Mouse (Mus musculus): Measurements from ENCODE around the gene 2210016L21Rik. TPM values are rescaled to one million over a fixed set of nuclear protein-coding genes. Genes with fewer than 3 reads are reported as not detected.

2210016L21Rik gene
- 1.2 TPM for polyA plus RNA-seq (2014; fragmentation: Illumina TruSeq; extraction: RNeasy Lipid Tissue Mini Kit (QIAGEN cat#74804); ENCODE audit: low read depth, low replicate concordance)

DNA sequence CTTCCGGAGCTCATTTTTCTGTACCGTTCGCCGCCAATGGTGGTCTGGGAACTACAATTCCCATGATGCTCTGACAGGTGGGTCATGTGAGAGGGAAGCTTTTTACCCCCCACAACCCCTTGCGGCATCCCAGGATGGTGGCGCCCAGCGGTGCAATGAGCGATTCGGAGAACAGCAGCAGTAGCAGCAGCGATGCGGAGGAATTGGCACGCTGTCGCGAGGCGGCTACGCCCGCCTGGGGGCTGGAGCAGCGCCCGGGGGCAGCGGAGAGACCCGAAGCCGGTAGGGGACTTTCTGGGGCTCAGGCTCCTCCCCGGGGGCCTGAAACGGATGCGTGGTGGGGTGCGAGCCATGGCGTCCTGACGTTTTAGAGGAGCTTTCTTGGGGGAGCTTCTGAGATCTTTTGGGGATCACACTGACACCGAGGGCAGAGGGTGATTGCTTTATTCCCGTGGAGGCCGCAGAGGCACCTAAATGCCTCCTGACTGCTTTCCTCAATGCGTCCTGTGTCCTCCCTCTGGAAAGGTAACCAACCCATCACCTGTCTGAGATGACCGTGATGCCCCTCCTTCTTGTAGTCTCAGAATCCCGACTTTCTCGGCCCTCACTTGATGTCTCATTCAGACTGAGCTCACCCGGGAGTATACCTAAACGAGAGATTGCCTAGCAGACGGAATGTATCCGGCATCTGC is at the start of gene 2210016L21Rik:
TSS of gene 2210016L21Rik (plus strand) at position 85 of the 692 bp plus-strand sequence.

DNA sequence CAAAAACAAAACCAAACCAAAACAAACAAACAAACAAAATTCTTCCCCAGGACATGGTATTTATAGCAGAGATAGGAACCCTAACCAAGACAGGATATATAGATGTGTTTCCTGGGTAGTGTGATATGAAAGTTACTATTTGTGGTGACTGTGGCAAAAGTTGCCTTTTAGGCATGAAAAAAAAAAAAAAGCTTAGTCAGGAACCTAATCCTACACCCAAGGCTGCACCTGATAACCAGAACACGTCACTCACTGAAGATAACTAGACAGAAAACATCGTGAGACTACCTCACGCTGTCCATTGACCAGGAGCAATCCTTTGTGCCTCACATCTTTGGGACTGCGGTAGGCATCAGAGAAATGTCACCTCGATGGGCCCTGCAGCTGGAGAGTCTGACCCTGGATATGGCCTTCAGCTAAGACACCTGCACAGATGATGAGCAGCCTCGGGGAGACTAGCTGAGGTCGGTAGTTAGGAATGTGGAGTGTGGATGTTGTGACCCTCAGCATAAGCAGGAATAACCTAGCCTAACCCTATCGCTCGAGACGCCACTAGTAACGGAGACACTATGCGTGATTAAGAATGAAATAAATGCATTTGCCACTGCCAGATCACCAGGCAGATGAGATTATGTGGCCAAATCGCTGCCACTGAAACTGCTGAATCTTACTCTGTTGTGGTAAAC is 45.1 kb upstream of the 2210016L21Rik start, which contains the start of gene Oasl2:
TSS of gene Oasl2 (plus strand) at position 249 of the 686 bp plus-strand sequence.

DNA sequence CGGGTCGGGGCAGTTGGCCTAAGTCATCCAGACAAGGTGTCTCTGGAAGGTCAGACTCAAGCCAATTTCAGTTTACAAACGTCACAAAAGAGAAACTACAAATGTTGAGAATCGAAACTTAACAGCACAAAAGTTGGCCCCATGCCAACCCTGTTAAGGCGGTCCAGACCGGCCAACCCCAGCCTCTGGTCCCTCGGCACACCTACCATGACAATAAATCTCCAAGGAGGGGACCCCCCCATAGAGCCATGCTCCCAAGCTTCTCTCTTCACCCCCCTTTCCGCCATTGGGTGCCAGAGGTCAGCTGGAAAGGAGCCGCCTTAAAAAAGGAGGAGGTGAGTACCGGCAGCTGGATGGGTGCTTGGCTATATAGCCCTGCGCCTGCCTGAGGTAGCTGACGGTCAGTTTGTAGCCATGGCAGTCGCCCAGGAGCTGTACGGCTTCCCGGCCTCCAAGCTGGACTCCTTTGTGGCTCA is 18.9 kb upstream of the 2210016L21Rik start, which contains the start of gene Oasl1:
TSS of gene Oasl1 (plus strand) at position 243 of the 476 bp plus-strand sequence.

DNA sequence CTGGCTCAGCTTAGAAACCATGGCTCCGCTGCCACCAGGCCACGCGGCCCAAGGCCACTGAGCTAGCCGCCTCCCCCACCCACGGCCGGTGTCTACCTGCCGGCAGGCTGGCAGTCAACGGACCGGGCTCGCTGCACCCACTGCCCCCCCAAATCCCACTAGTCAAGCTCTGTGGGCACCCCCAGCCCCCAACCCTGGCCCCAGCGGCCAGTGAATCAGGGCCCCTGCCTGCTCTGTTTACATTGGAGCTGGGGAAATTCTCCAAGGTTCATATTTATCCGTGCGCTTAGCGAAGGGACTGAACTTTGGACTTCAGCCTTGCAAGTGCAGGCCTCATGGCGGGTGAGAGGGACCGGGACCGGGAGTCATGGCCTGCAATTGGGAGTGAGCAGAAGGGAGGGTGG is 28.9 kb downstream of the 2210016L21Rik start, which contains the start of gene Hnf1a:
TSS of gene Hnf1a (minus strand) at position 271 of the 404 bp plus-strand sequence.

Other genes with a start within 250 kb of the 2210016L21Rik start
- gene Tchp, start 234.4 kb upstream of the 2210016L21Rik start, polyA plus RNA-seq (2014; fragmentation: Illumina TruSeq; extraction: RNeasy Lipid Tissue Mini Kit (QIAGEN cat#74804); ENCODE audit: low read depth, low replicate concordance), result 1.9 TPM
- gene Ankrd13a, start 167.5 kb upstream of the 2210016L21Rik start, polyA plus RNA-seq (2014; fragmentation: Illumina TruSeq; extraction: RNeasy Lipid Tissue Mini Kit (QIAGEN cat#74804); ENCODE audit: low read depth, low replicate concordance), result 102 TPM
- 17.1 TPM for gene Git2, start 166.6 kb upstream of the 2210016L21Rik start, polyA plus RNA-seq (2014; fragmentation: Illumina TruSeq; extraction: RNeasy Lipid Tissue Mini Kit (QIAGEN cat#74804); ENCODE audit: low read depth, low replicate concordance)
- 28.1 TPM for gene 1500011B03Rik, start 118.7 kb upstream of the 2210016L21Rik start, polyA plus RNA-seq (2014; fragmentation: Illumina TruSeq; extraction: RNeasy Lipid Tissue Mini Kit (QIAGEN cat#74804); ENCODE audit: low read depth, low replicate concordance)
- not detected for gene 4930519G04Rik, start 88.5 kb upstream of the 2210016L21Rik start, polyA plus RNA-seq (2014; fragmentation: Illumina TruSeq; extraction: RNeasy Lipid Tissue Mini Kit (QIAGEN cat#74804); ENCODE audit: low read depth, low replicate concordance)
- gene Gm9936, start 83.5 kb upstream of the 2210016L21Rik start, polyA plus RNA-seq (2014; fragmentation: Illumina TruSeq; extraction: RNeasy Lipid Tissue Mini Kit (QIAGEN cat#74804); ENCODE audit: low read depth, low replicate concordance), result not detected
- 90.8 TPM for gene Oasl2, start 45.2 kb upstream of the 2210016L21Rik start, polyA plus RNA-seq (2014; fragmentation: Illumina TruSeq; extraction: RNeasy Lipid Tissue Mini Kit (QIAGEN cat#74804); ENCODE audit: low read depth, low replicate concordance)
- 4.2 TPM for gene Oasl1, start 18.9 kb upstream of the 2210016L21Rik start, polyA plus RNA-seq (2014; fragmentation: Illumina TruSeq; extraction: RNeasy Lipid Tissue Mini Kit (QIAGEN cat#74804); ENCODE audit: low read depth, low replicate concordance)
- gene Hnf1a, start 28.9 kb downstream of the 2210016L21Rik start, polyA plus RNA-seq (2014; fragmentation: Illumina TruSeq; extraction: RNeasy Lipid Tissue Mini Kit (QIAGEN cat#74804); ENCODE audit: low read depth, low replicate concordance), result 0.13 TPM
- 70.9 TPM for gene Sppl3, start 69.0 kb downstream of the 2210016L21Rik start, polyA plus RNA-seq (2014; fragmentation: Illumina TruSeq; extraction: RNeasy Lipid Tissue Mini Kit (QIAGEN cat#74804); ENCODE audit: low read depth, low replicate concordance)
- gene Gm10401, start 156.1 kb downstream of the 2210016L21Rik start, polyA plus RNA-seq (2014; fragmentation: Illumina TruSeq; extraction: RNeasy Lipid Tissue Mini Kit (QIAGEN cat#74804); ENCODE audit: low read depth, low replicate concordance), result not detected
- gene Acads, start 177.2 kb downstream of the 2210016L21Rik start, polyA plus RNA-seq (2014; fragmentation: Illumina TruSeq; extraction: RNeasy Lipid Tissue Mini Kit (QIAGEN cat#74804); ENCODE audit: low read depth, low replicate concordance), result 5.6 TPM
- 6.2 TPM for gene Unc119b, start 192.8 kb downstream of the 2210016L21Rik start, polyA plus RNA-seq (2014; fragmentation: Illumina TruSeq; extraction: RNeasy Lipid Tissue Mini Kit (QIAGEN cat#74804); ENCODE audit: low read depth, low replicate concordance)
- gene Mlec, start 216.0 kb downstream of the 2210016L21Rik start, polyA plus RNA-seq (2014; fragmentation: Illumina TruSeq; extraction: RNeasy Lipid Tissue Mini Kit (QIAGEN cat#74804); ENCODE audit: low read depth, low replicate concordance), result 85.5 TPM